Mouse (Mus musculus): ENCODE results near the gene Cit.

Gene Cit

GRCm38 (mm10) chr5:115976446-115976845 is 131.4 kb downstream of the Cit start:
- DNase-seq: no peak

GRCm38 (mm10) chr5:115977266-115977665 is 132.2 kb downstream of the Cit start:
- peak; percentile 33 to 48 for DNase-seq

- peak; percentile 58 to 75 for DNase-seq
These were observed 132.7 kb downstream of the Cit start for GRCm38 (mm10) chr5:115977757-115978156.

- DNase-seq: peak; percentile 25 to 44
These were observed 133.2 kb downstream of the Cit start for GRCm38 (mm10) chr5:115978255-115978654.

- DNase-seq: peak; percentile 46 to 67
These were observed 134.1 kb downstream of the Cit start for GRCm38 (mm10) chr5:115979134-115979696.

GRCm38 (mm10) chr5:115980537-115980936 is 135.5 kb downstream of the Cit start:
- DNase-seq: peak in 1 of 2 experiments; percentile 34

- DNase-seq: peak; percentile 83 to 86
These were observed 137.7 kb downstream of the Cit start for GRCm38 (mm10) chr5:115982671-115983373.

GRCm38 (mm10) chr5:115984392-115984791 is 139.3 kb downstream of the Cit start:
- no peak for DNase-seq

GRCm38 (mm10) chr5:115985101-115985500 is 140.0 kb downstream of the Cit start:
- DNase-seq: no peak

GRCm38 (mm10) chr5:115987284-115987683 is 142.2 kb downstream of the Cit start:
- DNase-seq: no peak

GRCm38 (mm10) chr5:115991717-115992116 is 146.6 kb downstream of the Cit start:
- DNase-seq: no peak

- no peak for DNase-seq
These were observed 149.0 kb downstream of the Cit start for GRCm38 (mm10) chr5:115994101-115994500.

GRCm38 (mm10) chr5:115997376-115997775 is 152.3 kb downstream of the Cit start:
- DNase-seq: no peak

GRCm38 (mm10) chr5:116003154-116003553 is 158.1 kb downstream of the Cit start:
- DNase-seq: no peak

GRCm38 (mm10) chr5:116003825-116004224 is 158.7 kb downstream of the Cit start:
- DNase-seq: peak; percentile 57 to 73

- no peak for DNase-seq
These were observed 159.2 kb downstream of the Cit start for GRCm38 (mm10) chr5:116004271-116004670.

- peak; percentile 53 to 64 for DNase-seq
These were observed 161.4 kb downstream of the Cit start for GRCm38 (mm10) chr5:116006324-116007099.

GRCm38 (mm10) chr5:116007723-116008122 is 162.6 kb downstream of the Cit start:
- no peak for DNase-seq

- peak in 1 of 2 experiments; percentile 38 for DNase-seq
These were observed 164.2 kb downstream of the Cit start for GRCm38 (mm10) chr5:116009091-116009851.

- DNase-seq: peak in 1 of 2 experiments; percentile 46
These were observed 165.0 kb downstream of the Cit start for GRCm38 (mm10) chr5:116009884-116010627.

- no peak for DNase-seq
These were observed 166.6 kb downstream of the Cit start for GRCm38 (mm10) chr5:116011700-116012099.

GRCm38 (mm10) chr5:116012503-116012902 is 167.4 kb downstream of the Cit start:
- no peak for DNase-seq

Data from kidney, postnatal 4 days (tissue).